10 mouse cellular contexts compared by ENCODE assay signal in genomic region chr7:75610391-75610790, GRCm38 (mm10).
A peak's percentile ranks its signal among the peaks of the same experiment; 100 is the strongest.
DNase-seq lines count a peak whose midpoint lies in the region; ATAC-seq and TF ChIP-seq lines count a peak whose summit lies in the region.
"Had no signal": no experiment of that assay in that cellular context is flagged by ENCODE, and none has a peak within 500 bp of the region (broad histone marks: within the 10 kb centered on the region; RNA-seq: fewer than 3 reads in every experiment).

No protein-coding gene starts in this region.

- no peak for ATAC-seq in heart, embryonic 14.5 days (ENCODE audit: insufficient number of reproducible peaks, insufficient read depth, low FRiP score, low read depth)

- peak overlapping the region; percentile 20; the same call in 1 of the 2 replicates for H3K27ac ChIP-seq in left cerebral cortex, adult 2 months
- H3K27ac ChIP-seq in heart, embryonic 14.5 days (replicated peaks in 1 of 2; ENCODE audit: control insufficient read depth in 1 of 2, insufficient read depth in 1 of 2, low read depth in 2 of 2, low read length in 2 of 2): peak overlapping the region; percentile 37 to 87; a peak in 3 of 4 replicates
- H3K27ac ChIP-seq: embryonic facial prominence, embryonic 12.5 days had no signal

- peaks cover 41% of the 10 kb centered on the region for H3K36me3 ChIP-seq in heart, embryonic 14.5 days (ENCODE audit: control insufficient read depth, insufficient read depth, low read length)

- 48% methylated on average over 9 of the region's 9 CpGs for WGBS in heart, embryonic 14.5 days

- no peak overlapping the region for H3K4me2 ChIP-seq in heart, embryonic 14.5 days (ENCODE audit: low read length)
- H3K4me2 ChIP-seq: embryonic facial prominence, embryonic 12.5 days had no signal

- intact Hi-C loops in left cerebral cortex, adult 2 months (cut with DNase I): no loop called here
- intact Hi-C loops in left cerebral cortex, postnatal 36 days (cut with DNase I): no loop called here

- no peak overlapping the region for H3K4me3 ChIP-seq in left cerebral cortex, adult 2 months
- no peak overlapping the region for H3K4me3 ChIP-seq in heart, embryonic 14.5 days (ENCODE audit: control insufficient read depth in 1 of 2, insufficient read depth in 1 of 2, low read depth in 1 of 2, low read length in 2 of 2)
- H3K4me3 ChIP-seq: embryonic facial prominence, embryonic 12.5 days had no signal

- peak overlapping the region; percentile 34; the same call in 1 of the 2 replicates for H3K9ac ChIP-seq in heart, embryonic 14.5 days (ENCODE audit: low read length)
- H3K9ac ChIP-seq: embryonic facial prominence, embryonic 12.5 days had no signal

- H3K4me1 ChIP-seq in heart, embryonic 14.5 days (ENCODE audit: control insufficient read depth in 2 of 2, insufficient read depth in 2 of 2, low read length in 2 of 2): peaks cover 29 to 66% of the 10 kb centered on the region in 2 experiments

- no peaks in the 10 kb centered on the region for H3K9me3 ChIP-seq in heart, embryonic 14.5 days (ENCODE audit: control insufficient read depth, low read length)
- H3K9me3 ChIP-seq: embryonic facial prominence, embryonic 12.5 days; megakaryocyte, embryonic 14.5 days had no signal

- H3K27me3 ChIP-seq in heart, embryonic 14.5 days (ENCODE audit: control insufficient read depth, insufficient read depth, low read length): no peaks in the 10 kb centered on the region
- H3K27me3 ChIP-seq: embryonic facial prominence, embryonic 12.5 days; megakaryocyte, embryonic 14.5 days had no signal

- no peak for DNase-seq in left cerebral cortex, adult 2 months (ENCODE audit: extremely low spot score in 1 of 2, low spot score in 2 of 2)
- no peak for DNase-seq in left cerebral cortex, postnatal 36 days (ENCODE audit: low spot score in 2 of 2)
- peak; percentile 66 for DNase-seq in lung, postnatal 25 days (ENCODE audit: low spot score)
- peak; percentile 87 for DNase-seq in thymus, postnatal 0 days (ENCODE audit: low spot score)
- DNase-seq in left cerebral cortex, adult 8-10 months (ENCODE audit: low spot score in 2 of 2): no peak
- no peak for DNase-seq in right cerebral cortex, postnatal 36 days (ENCODE audit: low spot score in 2 of 2)
- no peak for DNase-seq in MN1 (ENCODE audit: low spot score)

- TF ChIP-seq CTCF in left cerebral cortex, adult 2 months (IDR thresholded peaks at IDR 0.05): no peak

Comparison
In these comparisons a context has a peak if more than half of its experiments do, and no peak if none do; other contexts are left out.
1. DNase-seq: peak in lung, postnatal 25 days (single experiment) and thymus, postnatal 0 days (single experiment); none in left cerebral cortex, adult 2 months (0 of 2), left cerebral cortex, postnatal 36 days (0 of 2), left cerebral cortex, adult 8-10 months (0 of 2), right cerebral cortex, postnatal 36 days (0 of 2) and MN1 (single experiment).